9 mouse cellular contexts compared by ENCODE assay signal in the genomic region with DNA sequence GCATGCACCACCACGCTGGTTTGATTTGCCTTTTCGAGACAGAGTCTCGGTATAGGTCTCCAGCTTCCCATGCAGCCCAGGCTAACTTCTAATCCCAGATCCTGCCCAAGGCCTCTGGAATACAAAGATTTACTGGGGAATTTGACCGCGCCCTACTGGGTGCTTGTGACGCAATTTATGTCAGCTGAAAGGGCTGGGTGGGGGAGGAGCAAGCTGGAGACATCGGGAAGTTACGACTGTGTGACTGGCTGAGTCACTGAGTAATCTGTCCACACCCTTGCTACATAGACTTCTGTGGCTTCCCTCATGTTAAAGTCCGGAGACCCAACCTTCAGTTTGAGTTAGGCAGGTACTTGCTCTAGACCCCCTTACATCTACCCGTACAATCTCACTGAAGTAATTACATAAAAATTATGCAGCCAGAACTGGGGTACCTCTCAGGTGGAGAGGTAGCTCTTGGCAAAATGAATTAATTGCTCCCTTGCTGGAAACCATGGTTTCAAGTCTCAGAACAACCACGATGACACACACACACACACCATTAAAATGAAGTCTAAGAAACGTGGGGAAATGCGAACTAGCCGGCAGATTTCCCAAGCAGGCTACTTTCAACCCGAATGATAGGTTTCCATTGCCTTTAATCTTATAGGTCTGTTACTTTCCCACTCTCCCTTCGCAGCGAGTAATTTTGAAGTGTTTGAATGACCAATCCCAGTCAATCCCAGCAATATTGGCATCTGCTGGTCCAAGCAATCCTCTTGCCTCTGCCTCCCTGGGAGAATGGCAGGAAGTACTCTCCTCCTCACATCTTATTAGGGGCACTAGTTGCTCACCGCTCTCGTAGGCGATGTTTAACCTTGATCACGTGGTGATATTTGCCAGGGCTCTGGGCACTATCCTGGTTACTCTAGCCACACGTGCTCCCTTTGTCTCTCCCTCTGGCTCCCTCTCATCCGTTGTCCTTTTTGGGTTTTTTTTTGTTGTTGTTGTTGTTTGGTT. TPM values are rescaled to one million over a fixed set of nuclear protein-coding genes. Genes with fewer than 3 reads are reported as not detected.
DNase-seq lines count a peak whose midpoint lies in the region; ATAC-seq and TF ChIP-seq lines count a peak whose summit lies in the region.
"Had no signal": no experiment of that assay in that cellular context is flagged by ENCODE, and none has a peak within 500 bp of the region (broad histone marks: within the 10 kb centered on the region; RNA-seq: fewer than 3 reads in every experiment).

A gene (minus strand): TSS at position 115 of the 999 bp plus-strand sequence.

- no peaks in the 10 kb centered on the region for H3K27me3 ChIP-seq in kidney, adult 2 months (replicated peaks; ENCODE audit: control insufficient read depth, insufficient read depth, low read length)
- H3K27me3 ChIP-seq: CH12.LX had no signal

- peak; percentile 98 for ATAC-seq in granulocyte monocyte progenitor cell, adult 5-6 weeks (replicated peaks; ENCODE audit: poor library complexity, severe bottlenecking)

- no peaks in the 10 kb centered on the region for H3K36me3 ChIP-seq in kidney, adult 2 months (ENCODE audit: control insufficient read depth, insufficient read depth, low read length)

- 83% methylated on average over 23 of the region's 23 CpGs for WGBS in kidney, adult 2 months

- no peak for TF ChIP-seq POLR2A in kidney, adult 2 months (IDR thresholded peaks at IDR 0.05; ENCODE audit: low read depth, low read length)

- no peak within 1 kb of the TSS for H3K4me3 ChIP-seq in kidney, adult 2 months (ENCODE audit: insufficient read depth, low read depth, low read length)

- no peaks in the 10 kb centered on the region for H3K4me1 ChIP-seq in kidney, adult 2 months (ENCODE audit: control insufficient read depth, insufficient read depth, low read length)

- no peak within 1 kb of the TSS for H3K27ac ChIP-seq in kidney, adult 2 months (ENCODE audit: insufficient read depth, low read depth, low read length)

- TF ChIP-seq CTCF in kidney, adult 2 months (conservative IDR thresholded peaks at IDR 0.05; ENCODE audit: insufficient read depth, insufficient read length, low read depth, low read length): no peak

- DNase-seq in kidney, adult 2 months: no peak
- DNase-seq in kidney, postnatal 25 days: no peak
- DNase-seq in adrenal gland, postnatal 4 days (ENCODE audit: low spot score in 2 of 2): no peak
- DNase-seq in layer of hippocampus, postnatal 14 days (ENCODE audit: low spot score in 2 of 2): no peak
- peak; percentile 62 for DNase-seq in lung, postnatal 36 days
- peak; percentile 85 for DNase-seq in yolk sac, embryonic 10.5 days (ENCODE audit: low spot score)
- no peak for DNase-seq in ovary, adult 18-20 months (ENCODE audit: low spot score)

RNA-seq across cellular contexts. Expression of the gene that starts here (rescaled TPM):
- 64.1 and 64.4 TPM in 2 replicates for polyA plus RNA-seq in kidney, adult 2 months (2012; rRNA removed)
- 10 to 100 TPM; 36.3 to 39.9 TPM for total RNA-seq in adrenal gland, postnatal 4 days (2021)
- total RNA-seq in granulocyte monocyte progenitor cell, adult 5-6 weeks (2014; fragmentation: Nextera tagmentation): 10.2 and 10.7 TPM in 2 replicates
- total RNA-seq in granulocyte monocyte progenitor cell, adult 5-6 weeks (2017): 7.2 and 9.1 TPM in 2 replicates
- 10 to 100 TPM; 67.8 to 68.9 TPM for total RNA-seq in layer of hippocampus, postnatal 14 days (2021)

Comparison
In these comparisons a context has a peak if more than half of its experiments do, and no peak if none do; other contexts are left out.
1. DNase-seq: peak in lung, postnatal 36 days (single experiment) and yolk sac, embryonic 10.5 days (single experiment); none in kidney, adult 2 months (single experiment), kidney, postnatal 25 days (0 of 2), adrenal gland, postnatal 4 days (0 of 2), layer of hippocampus, postnatal 14 days (0 of 2) and ovary, adult 18-20 months (single experiment).